Mouse (Mus musculus): ENCODE measurements around the gene Myo1d. TPM values are rescaled to one million over a fixed set of nuclear protein-coding genes. Genes with fewer than 3 reads are reported as not detected.
A peak's percentile ranks its signal among the peaks of the same experiment; 100 is the strongest.

Gene Myo1d
- polyA plus RNA-seq, 1 experiment: not detected

GRCm38 (mm10) chr11:80566286-80566685, 213.5 kb downstream of the Myo1d start:
- H3K4me1 ChIP-seq (ENCODE audit: control insufficient read depth, insufficient read depth, low read length): peaks cover 5% of the 10 kb centered on the region
- no peak for TF ChIP-seq POLR2A (IDR thresholded peaks at IDR 0.05; ENCODE audit: insufficient read depth, low read depth, low read length)
- TF ChIP-seq CTCF (IDR thresholded peaks at IDR 0.05; ENCODE audit: insufficient read depth, low read depth, low read length): no peak
- H3K4me3 ChIP-seq (ENCODE audit: insufficient read depth, low read depth, low read length): no peak overlapping the region
- H3K27ac ChIP-seq (ENCODE audit: insufficient read depth, low read depth, low read length): no peak overlapping the region
- 34% methylated on average over 3 of the region's 3 CpGs for WGBS

DNA sequence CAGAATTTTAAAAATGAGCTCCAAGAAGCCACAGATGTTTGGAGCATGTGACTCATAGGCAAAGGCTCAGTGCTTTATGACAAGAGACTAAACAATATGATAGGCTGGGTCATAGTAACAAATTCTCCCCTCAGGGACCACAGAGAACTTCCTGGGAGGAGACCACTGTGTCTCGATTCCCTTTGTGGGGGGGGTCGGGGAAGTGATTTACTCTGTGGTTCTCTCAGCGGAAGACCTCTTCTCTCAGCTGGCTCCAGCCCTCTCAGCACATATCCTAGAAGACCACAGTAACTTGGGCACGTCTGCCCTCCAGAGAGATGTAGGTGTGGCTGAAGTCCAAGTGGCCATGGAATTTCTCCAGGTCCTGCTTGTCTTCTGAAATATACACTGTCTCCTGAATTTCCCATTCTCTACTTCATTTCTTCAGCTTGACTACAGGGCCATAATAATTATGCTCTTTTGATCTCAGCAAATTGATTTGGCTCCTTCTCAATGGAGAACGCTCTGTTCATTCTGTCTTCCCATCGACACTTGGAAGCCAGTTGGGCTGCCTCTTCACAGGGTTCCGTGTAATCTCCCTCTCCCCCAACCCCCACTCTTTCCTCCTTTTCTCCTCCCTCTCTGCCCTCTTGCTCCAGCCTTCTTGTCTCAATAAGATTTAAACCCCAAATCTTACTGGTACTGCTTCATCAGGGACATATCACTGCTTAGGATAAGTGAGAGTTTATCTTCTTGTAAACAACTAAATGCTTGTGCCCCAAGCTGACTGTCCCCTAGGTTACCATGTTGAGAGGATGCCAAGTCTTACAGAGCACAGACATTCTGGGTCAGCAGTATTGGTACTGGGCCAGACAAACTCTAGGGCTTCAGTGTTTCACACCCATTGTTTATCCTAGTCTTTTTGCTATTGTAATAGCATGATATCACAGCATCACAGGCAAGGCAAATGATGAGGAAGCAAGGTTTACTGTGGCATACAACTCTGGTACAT, 214.6 kb downstream of the Myo1d start:
- Histone ChIP-seq H3K4me1 (ENCODE audit: control insufficient read depth, insufficient read depth, low read length) (peaks cover 5% of the 10 kb centered on the region), H3K4me3 (ENCODE audit: insufficient read depth, low read depth, low read length) (no peak overlapping the region), H3K27ac (ENCODE audit: insufficient read depth, low read depth, low read length) (0 out of 2 replicates have a peak overlapping the region, but pooled peaks have one; percentile 17)
- 47% methylated on average over 7 of the region's 7 CpGs for WGBS
- TF ChIP-seq POLR2A (IDR thresholded peaks at IDR 0.05; ENCODE audit: insufficient read depth, low read depth, low read length): no peak
- TF ChIP-seq CTCF (IDR thresholded peaks at IDR 0.05; ENCODE audit: insufficient read depth, low read depth, low read length): no peak

- no peak overlapping the region for H3K27ac ChIP-seq (ENCODE audit: insufficient read depth, low read depth, low read length)
- WGBS: 41% methylated on average over 3 of the region's 3 CpGs
- no peak for TF ChIP-seq CTCF (IDR thresholded peaks at IDR 0.05; ENCODE audit: insufficient read depth, low read depth, low read length)
- no peak for TF ChIP-seq POLR2A (IDR thresholded peaks at IDR 0.05; ENCODE audit: insufficient read depth, low read depth, low read length)
- H3K4me3 ChIP-seq (ENCODE audit: insufficient read depth, low read depth, low read length): no peak overlapping the region
- H3K4me1 ChIP-seq (ENCODE audit: control insufficient read depth, insufficient read depth, low read length): peaks cover 5% of the 10 kb centered on the region
Measured at GRCm38 (mm10) chr11:80562479-80562878, 217.3 kb downstream of the Myo1d start.

DNA sequence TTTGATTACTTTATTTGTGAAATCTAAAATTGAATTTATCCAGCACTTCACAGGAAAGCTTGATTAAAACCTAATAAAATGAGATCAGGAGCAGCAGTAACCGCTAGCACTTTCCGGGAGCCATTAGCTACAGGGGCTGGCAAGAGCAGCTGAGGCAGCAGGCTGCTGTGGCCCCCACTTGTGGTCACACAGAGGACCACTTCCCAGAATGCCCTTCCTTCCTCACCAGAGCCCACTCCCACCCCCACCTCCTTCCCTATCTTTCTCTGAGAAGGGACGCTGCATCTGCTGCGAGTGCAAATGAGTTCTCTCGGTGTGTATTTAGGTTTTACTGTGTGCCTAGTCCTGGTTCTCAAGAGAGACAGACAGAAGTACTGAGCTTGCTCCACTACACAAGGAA, 219.1 kb downstream of the Myo1d start:
- Histone ChIP-seq H3K27ac (ENCODE audit: insufficient read depth, low read depth, low read length) (no peak overlapping the region), H3K4me3 (ENCODE audit: insufficient read depth, low read depth, low read length) (no peak overlapping the region), H3K4me1 (ENCODE audit: control insufficient read depth, insufficient read depth, low read length) (peaks cover 3% of the 10 kb centered on the region; the same call in 1 of the 2 replicates)
- TF ChIP-seq CTCF (IDR thresholded peaks at IDR 0.05; ENCODE audit: insufficient read depth, low read depth, low read length): no peak
- WGBS: 80% methylated on average over 5 of the region's 5 CpGs

DNA sequence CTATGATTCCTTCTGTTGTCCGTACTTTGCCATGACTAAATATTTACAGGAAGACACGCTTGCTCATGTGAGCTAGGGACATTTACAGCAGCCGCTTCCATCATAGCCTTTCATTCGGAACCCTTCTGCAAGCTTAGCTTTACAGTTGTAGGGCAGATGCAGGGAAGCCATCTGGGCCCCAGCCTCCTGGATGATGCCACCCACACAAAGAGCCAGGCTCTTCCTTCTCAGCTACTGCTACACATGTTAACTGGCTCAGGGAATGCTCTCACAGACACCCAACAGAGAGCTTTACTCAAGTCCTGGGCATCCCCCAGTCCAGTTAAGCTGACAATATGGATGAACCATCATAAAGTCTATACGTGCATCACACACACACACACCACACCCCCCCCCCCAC, 224.4 kb downstream of the Myo1d start:
- TF ChIP-seq POLR2A (IDR thresholded peaks at IDR 0.05; ENCODE audit: insufficient read depth, low read depth, low read length): no peak
- no peak for TF ChIP-seq CTCF (IDR thresholded peaks at IDR 0.05; ENCODE audit: insufficient read depth, low read depth, low read length)
- no peak overlapping the region for H3K4me3 ChIP-seq (ENCODE audit: insufficient read depth, low read depth, low read length)
- no peaks in the 10 kb centered on the region for H3K4me1 ChIP-seq (ENCODE audit: control insufficient read depth, insufficient read depth, low read length)
- H3K27ac ChIP-seq (ENCODE audit: insufficient read depth, low read depth, low read length): peak overlapping the region; percentile 31; the same call in 1 of the 2 replicates
- WGBS: 64% methylated on average over 5 of the region's 5 CpGs

- no peak overlapping the region for H3K27ac ChIP-seq (ENCODE audit: insufficient read depth, low read depth, low read length)
- WGBS: 88% methylated on average over 11 of the region's 11 CpGs
- no peak overlapping the region for H3K4me3 ChIP-seq (ENCODE audit: insufficient read depth, low read depth, low read length)
- H3K4me1 ChIP-seq (ENCODE audit: control insufficient read depth, insufficient read depth, low read length): no peaks in the 10 kb centered on the region
- TF ChIP-seq POLR2A (IDR thresholded peaks at IDR 0.05; ENCODE audit: insufficient read depth, low read depth, low read length) (no peak), CTCF (IDR thresholded peaks at IDR 0.05; ENCODE audit: insufficient read depth, low read depth, low read length) (no peak)
Measured at GRCm38 (mm10) chr11:80553046-80553445, 226.8 kb downstream of the Myo1d start.

DNA sequence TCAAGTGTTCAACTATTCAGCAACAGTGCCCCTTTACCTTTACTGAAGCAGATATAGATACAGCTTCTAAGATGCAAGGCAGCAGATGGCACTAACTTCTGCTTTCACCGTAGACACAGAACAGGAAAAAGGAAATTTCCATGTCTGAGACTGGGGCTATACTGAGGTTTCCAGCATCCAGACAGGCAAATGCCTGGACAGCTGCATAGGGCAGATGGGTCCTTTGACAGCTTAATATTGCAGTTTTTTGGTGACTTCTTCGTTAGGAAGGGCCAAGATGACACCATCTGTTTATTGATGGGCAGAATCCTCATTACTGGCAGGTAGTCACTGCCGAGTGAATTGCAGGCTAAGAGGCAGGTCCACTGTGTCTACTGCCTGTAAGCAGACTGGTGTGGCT, 228.2 kb downstream of the Myo1d start:
- 53% methylated on average over 3 of the region's 3 CpGs for WGBS
- H3K4me3 ChIP-seq (ENCODE audit: insufficient read depth, low read depth, low read length): no peak overlapping the region
- H3K27ac ChIP-seq (ENCODE audit: insufficient read depth, low read depth, low read length): no peak overlapping the region
- no peaks in the 10 kb centered on the region for H3K4me1 ChIP-seq (ENCODE audit: control insufficient read depth, insufficient read depth, low read length)
- no peak for TF ChIP-seq CTCF (IDR thresholded peaks at IDR 0.05; ENCODE audit: insufficient read depth, low read depth, low read length)
- no peak for TF ChIP-seq POLR2A (IDR thresholded peaks at IDR 0.05; ENCODE audit: insufficient read depth, low read depth, low read length)

GRCm38 (mm10) chr11:80550264-80550663, 229.6 kb downstream of the Myo1d start:
- Histone ChIP-seq H3K27ac (ENCODE audit: insufficient read depth, low read depth, low read length) (no peak overlapping the region), H3K4me3 (ENCODE audit: insufficient read depth, low read depth, low read length) (no peak overlapping the region), H3K4me1 (ENCODE audit: control insufficient read depth, insufficient read depth, low read length) (no peaks in the 10 kb centered on the region; the same call in 1 of the 2 replicates)
- WGBS: 63% methylated on average over 10 of the region's 10 CpGs
- no peak for TF ChIP-seq POLR2A (IDR thresholded peaks at IDR 0.05; ENCODE audit: insufficient read depth, low read depth, low read length)
- no peak for TF ChIP-seq CTCF (IDR thresholded peaks at IDR 0.05; ENCODE audit: insufficient read depth, low read depth, low read length)

- Histone ChIP-seq H3K4me3 (ENCODE audit: insufficient read depth, low read depth, low read length) (no peak overlapping the region), H3K4me1 (ENCODE audit: control insufficient read depth, insufficient read depth, low read length) (no peaks in the 10 kb centered on the region; the same call in 1 of the 2 replicates), H3K27ac (ENCODE audit: insufficient read depth, low read depth, low read length) (no peak overlapping the region)
- WGBS: 59% methylated on average over 6 of the region's 6 CpGs
- TF ChIP-seq POLR2A (IDR thresholded peaks at IDR 0.05; ENCODE audit: insufficient read depth, low read depth, low read length): no peak
- no peak for TF ChIP-seq CTCF (IDR thresholded peaks at IDR 0.05; ENCODE audit: insufficient read depth, low read depth, low read length)
Measured at GRCm38 (mm10) chr11:80549854-80550253, 230.0 kb downstream of the Myo1d start.
